Mouse (Mus musculus): Measurements from ENCODE around the gene Ctnna3. TPM values are rescaled to one million over a fixed set of nuclear protein-coding genes. Genes with fewer than 3 reads are reported as not detected.

Ctnna3 gene
- total and polyA plus RNA-seq, 3 experiments: not detected

DNA sequence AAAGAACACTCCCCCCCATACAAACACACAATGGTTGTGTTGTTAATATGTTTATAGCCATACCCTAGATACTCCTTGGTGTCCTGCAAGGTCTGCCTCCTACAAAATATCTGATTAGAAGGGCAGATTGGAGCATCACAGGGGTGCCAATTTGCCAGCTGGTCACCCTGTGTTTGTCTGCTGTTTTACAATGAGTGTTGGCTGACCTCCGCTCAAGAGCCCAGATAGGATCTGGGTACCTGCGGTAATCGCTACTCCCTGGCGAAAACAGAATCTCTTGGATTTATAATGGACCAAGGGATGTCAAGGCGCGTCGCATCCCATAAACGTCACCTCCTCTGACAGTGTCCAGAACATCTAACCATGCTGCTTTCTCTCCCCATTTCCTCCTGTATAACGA is 1457.0 kb downstream of the Ctnna3 start:
- Histone ChIP-seq H3K36me3 (replicated peaks) (no peaks in the 10 kb centered on the region), H3K4me3 (ENCODE audit: low read depth, low read length) (no peak overlapping the region), H3K4me1 (ENCODE audit: insufficient read depth, low read depth, low read length) (no peaks in the 10 kb centered on the region), H3K9me3 (replicated peaks) (no peaks in the 10 kb centered on the region), H3K27me3 (ENCODE audit: insufficient read depth, low read length) (no peaks in the 10 kb centered on the region)
- DNase-seq (ENCODE audit: low spot score) (no peak), ATAC-seq (ENCODE audit: extremely low read depth, insufficient number of reproducible peaks, low FRiP score, poor library complexity, severe bottlenecking) (no peak)
- TF ChIP-seq TAL1 (conservative IDR thresholded peaks at IDR 0.05; ENCODE audit: low read depth, low read length): no peak
- no peak for TF ChIP-seq CTCF (IDR thresholded peaks at IDR 0.05; ENCODE audit: low read depth, low read length)
- TF ChIP-seq GATA2 (IDR thresholded peaks at IDR 0.05; ENCODE audit: borderline replicate concordance, low read depth, low read length): no peak
- TF ChIP-seq GATA1 (IDR thresholded peaks at IDR 0.05; ENCODE audit: borderline replicate concordance, low read length): no peak
- no peak for TF ChIP-seq POLR2AphosphoS5 (IDR thresholded peaks at IDR 0.05; ENCODE audit: insufficient replicate concordance, low read depth, low read length)

DNA sequence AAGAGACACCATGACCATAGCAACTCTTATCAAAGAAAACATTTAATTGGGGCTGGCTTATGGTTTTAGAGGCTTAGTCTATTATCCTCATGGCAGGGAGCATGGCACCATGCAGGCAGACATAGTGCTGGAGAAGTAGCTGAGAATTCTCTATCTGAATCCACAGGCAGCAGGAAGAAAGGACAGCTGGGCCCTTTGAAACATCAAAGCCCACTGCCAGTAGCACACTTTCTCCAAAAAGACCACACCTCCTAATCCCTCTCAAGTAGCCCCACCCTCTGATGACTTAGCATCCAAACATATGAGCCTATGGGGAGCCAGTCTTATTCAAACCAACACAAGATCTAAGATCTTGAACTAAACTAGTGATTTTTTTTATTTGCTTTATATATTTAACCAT is 1462.6 kb downstream of the Ctnna3 start:
- H3K9me3 ChIP-seq (replicated peaks): no peaks in the 10 kb centered on the region
- ATAC-seq (ENCODE audit: extremely low read depth, insufficient number of reproducible peaks, low FRiP score, poor library complexity, severe bottlenecking): no peak
- no peak for DNase-seq (ENCODE audit: low spot score)
- no peaks in the 10 kb centered on the region for H3K36me3 ChIP-seq (replicated peaks)
- TF ChIP-seq POLR2AphosphoS5 (IDR thresholded peaks at IDR 0.05; ENCODE audit: insufficient replicate concordance, low read depth, low read length) (no peak), GATA1 (IDR thresholded peaks at IDR 0.05; ENCODE audit: borderline replicate concordance, low read length) (no peak), GATA2 (IDR thresholded peaks at IDR 0.05; ENCODE audit: borderline replicate concordance, low read depth, low read length) (no peak), TAL1 (conservative IDR thresholded peaks at IDR 0.05; ENCODE audit: low read depth, low read length) (no peak), CTCF (IDR thresholded peaks at IDR 0.05; ENCODE audit: low read depth, low read length) (no peak)
- H3K4me3 ChIP-seq (ENCODE audit: low read depth, low read length): no peak overlapping the region
- no peaks in the 10 kb centered on the region for H3K4me1 ChIP-seq (ENCODE audit: insufficient read depth, low read depth, low read length)
- no peaks in the 10 kb centered on the region for H3K27me3 ChIP-seq (ENCODE audit: insufficient read depth, low read length)

DNA sequence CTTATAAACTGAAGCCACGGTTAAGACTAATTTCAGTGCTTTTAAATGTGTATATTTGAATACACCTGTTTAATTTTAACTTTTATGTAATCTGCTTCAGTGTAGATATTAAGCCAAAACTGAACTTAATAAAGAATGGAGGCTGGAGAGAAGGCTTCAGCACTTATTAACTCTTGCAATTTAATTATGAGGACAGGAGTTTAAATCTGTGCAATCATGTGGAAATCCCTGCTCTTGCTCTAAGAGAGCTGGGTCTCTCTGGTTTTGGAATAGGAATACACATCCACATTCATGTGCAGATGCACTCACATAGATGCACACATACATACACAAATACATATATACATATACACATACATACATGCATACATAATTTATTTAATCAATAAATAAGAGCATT is 1468.8 kb downstream of the Ctnna3 start:
- no peak for ATAC-seq (ENCODE audit: extremely low read depth, insufficient number of reproducible peaks, low FRiP score, poor library complexity, severe bottlenecking)
- no peak for DNase-seq (ENCODE audit: low spot score)
- Histone ChIP-seq H3K9me3 (replicated peaks) (no peaks in the 10 kb centered on the region), H3K27me3 (ENCODE audit: insufficient read depth, low read length) (no peaks in the 10 kb centered on the region), H3K4me3 (ENCODE audit: low read depth, low read length) (no peak overlapping the region), H3K4me1 (ENCODE audit: insufficient read depth, low read depth, low read length) (no peaks in the 10 kb centered on the region), H3K36me3 (replicated peaks) (no peaks in the 10 kb centered on the region)
- no peak for TF ChIP-seq CTCF (IDR thresholded peaks at IDR 0.05; ENCODE audit: low read depth, low read length)
- TF ChIP-seq POLR2AphosphoS5 (IDR thresholded peaks at IDR 0.05; ENCODE audit: insufficient replicate concordance, low read depth, low read length): no peak
- no peak for TF ChIP-seq GATA2 (IDR thresholded peaks at IDR 0.05; ENCODE audit: borderline replicate concordance, low read depth, low read length)
- no peak for TF ChIP-seq TAL1 (conservative IDR thresholded peaks at IDR 0.05; ENCODE audit: low read depth, low read length)
- TF ChIP-seq GATA1 (IDR thresholded peaks at IDR 0.05; ENCODE audit: borderline replicate concordance, low read length): no peak

DNA sequence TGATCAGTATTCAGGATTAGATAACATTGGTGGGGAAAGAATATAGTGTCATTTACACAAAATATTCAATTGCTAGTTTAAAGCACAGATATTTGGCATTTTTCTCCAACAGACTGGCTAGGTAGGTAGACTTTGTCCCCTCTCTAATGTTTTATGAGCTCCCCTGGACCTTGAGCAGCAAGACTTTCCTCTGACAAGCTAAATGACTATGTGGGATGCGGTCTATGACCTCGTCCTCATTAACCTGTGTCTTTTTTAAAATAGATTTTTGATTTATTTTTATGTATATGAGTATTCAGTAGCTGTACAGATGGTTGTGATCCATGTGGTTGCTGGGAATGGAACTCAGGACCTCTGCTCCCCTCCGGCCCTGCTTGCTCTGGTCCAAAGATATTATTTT is 1471.8 kb downstream of the Ctnna3 start:
- no peaks in the 10 kb centered on the region for H3K27me3 ChIP-seq (ENCODE audit: insufficient read depth, low read length)
- no peak overlapping the region for H3K4me3 ChIP-seq (ENCODE audit: low read depth, low read length)
- DNase-seq (ENCODE audit: low spot score) (no peak), ATAC-seq (ENCODE audit: extremely low read depth, insufficient number of reproducible peaks, low FRiP score, poor library complexity, severe bottlenecking) (no peak)
- no peaks in the 10 kb centered on the region for H3K36me3 ChIP-seq (replicated peaks)
- no peak for TF ChIP-seq POLR2AphosphoS5 (IDR thresholded peaks at IDR 0.05; ENCODE audit: insufficient replicate concordance, low read depth, low read length)
- TF ChIP-seq TAL1 (conservative IDR thresholded peaks at IDR 0.05; ENCODE audit: low read depth, low read length): no peak
- TF ChIP-seq GATA1 (IDR thresholded peaks at IDR 0.05; ENCODE audit: borderline replicate concordance, low read length): no peak
- no peak for TF ChIP-seq GATA2 (IDR thresholded peaks at IDR 0.05; ENCODE audit: borderline replicate concordance, low read depth, low read length)
- no peak for TF ChIP-seq CTCF (IDR thresholded peaks at IDR 0.05; ENCODE audit: low read depth, low read length)
- no peaks in the 10 kb centered on the region for H3K9me3 ChIP-seq (replicated peaks)
- no peaks in the 10 kb centered on the region for H3K4me1 ChIP-seq (ENCODE audit: insufficient read depth, low read depth, low read length)

DNA sequence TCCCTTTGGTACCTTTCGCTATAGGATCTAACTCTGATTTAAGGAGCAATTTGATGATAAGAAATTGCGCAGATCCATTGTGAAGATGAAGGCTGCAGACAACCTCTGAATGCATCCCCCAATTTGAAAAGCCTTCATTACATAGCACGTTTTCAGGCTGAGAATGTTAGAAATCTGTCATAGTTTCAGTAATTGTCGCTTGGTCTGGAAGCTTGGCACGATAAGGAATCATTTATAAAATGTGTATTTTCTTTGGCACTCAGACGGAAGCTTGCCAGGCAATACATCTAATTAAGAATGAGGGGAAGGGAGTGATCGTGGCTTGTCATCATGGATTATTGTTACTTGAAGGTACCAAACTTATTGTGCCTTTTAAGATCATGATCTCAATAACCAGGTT is 1511.1 kb downstream of the Ctnna3 start:
- no peaks in the 10 kb centered on the region for H3K36me3 ChIP-seq (replicated peaks)
- H3K4me3 ChIP-seq (ENCODE audit: low read depth, low read length): no peak overlapping the region
- H3K27me3 ChIP-seq (ENCODE audit: insufficient read depth, low read length): no peaks in the 10 kb centered on the region
- no peaks in the 10 kb centered on the region for H3K4me1 ChIP-seq (ENCODE audit: insufficient read depth, low read depth, low read length)
- DNase-seq (ENCODE audit: low spot score) (no peak), ATAC-seq (ENCODE audit: extremely low read depth, insufficient number of reproducible peaks, low FRiP score, poor library complexity, severe bottlenecking) (no peak)
- H3K9me3 ChIP-seq (replicated peaks): no peaks in the 10 kb centered on the region
- TF ChIP-seq CTCF (IDR thresholded peaks at IDR 0.05; ENCODE audit: low read depth, low read length): no peak
- no peak for TF ChIP-seq POLR2AphosphoS5 (IDR thresholded peaks at IDR 0.05; ENCODE audit: insufficient replicate concordance, low read depth, low read length)
- TF ChIP-seq GATA2 (IDR thresholded peaks at IDR 0.05; ENCODE audit: borderline replicate concordance, low read depth, low read length): no peak
- no peak for TF ChIP-seq TAL1 (conservative IDR thresholded peaks at IDR 0.05; ENCODE audit: low read depth, low read length)
- TF ChIP-seq GATA1 (IDR thresholded peaks at IDR 0.05; ENCODE audit: borderline replicate concordance, low read length): no peak

DNA sequence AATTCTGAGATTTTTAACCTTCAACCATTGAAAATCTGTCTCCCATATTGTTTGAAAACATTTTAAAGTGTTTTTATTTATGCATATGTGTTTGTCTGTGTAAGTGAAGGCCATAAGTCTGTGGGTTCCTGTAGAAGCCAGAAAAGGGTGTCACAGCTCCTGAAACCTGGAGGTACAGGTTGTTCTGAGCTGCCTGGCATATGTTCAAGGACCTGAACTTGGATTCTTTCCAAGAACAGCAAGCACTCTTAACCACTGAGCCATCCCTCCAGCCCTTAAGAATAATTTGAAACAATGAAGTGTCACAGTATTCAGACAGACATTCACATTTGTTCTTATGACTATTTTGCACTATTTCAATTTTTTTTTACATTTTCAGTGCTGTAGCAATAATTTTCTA is 1528.5 kb downstream of the Ctnna3 start:
- DNase-seq (ENCODE audit: low spot score): no peak
- no peaks in the 10 kb centered on the region for H3K9me3 ChIP-seq (replicated peaks)
- no peaks in the 10 kb centered on the region for H3K4me1 ChIP-seq (ENCODE audit: insufficient read depth, low read depth, low read length)
- H3K4me3 ChIP-seq (ENCODE audit: low read depth, low read length): no peak overlapping the region
- TF ChIP-seq GATA2 (IDR thresholded peaks at IDR 0.05; ENCODE audit: borderline replicate concordance, low read depth, low read length) (no peak), GATA1 (IDR thresholded peaks at IDR 0.05; ENCODE audit: borderline replicate concordance, low read length) (no peak), CTCF (IDR thresholded peaks at IDR 0.05; ENCODE audit: low read depth, low read length) (no peak), POLR2AphosphoS5 (IDR thresholded peaks at IDR 0.05; ENCODE audit: insufficient replicate concordance, low read depth, low read length) (no peak), TAL1 (conservative IDR thresholded peaks at IDR 0.05; ENCODE audit: low read depth, low read length) (no peak)
- ATAC-seq (ENCODE audit: extremely low read depth, insufficient number of reproducible peaks, low FRiP score, poor library complexity, severe bottlenecking): no peak
- H3K27me3 ChIP-seq (ENCODE audit: insufficient read depth, low read length): no peaks in the 10 kb centered on the region
- H3K36me3 ChIP-seq (replicated peaks): no peaks in the 10 kb centered on the region

All from G1E (cell line).